Mouse (Mus musculus) frontal cortex, postnatal 14 days (tissue): ENCODE measurements at regions not wholly inside any gene's neighbourhood (a gene's known extent, or its start where the extent isn't known, plus 50 kb on each side); places are given as distances from the start of the nearest gene placed in this dataset.

Experiments
- DNase-seq, 2 experiments: peaks; one replicate each; pipeline ENCODE4 v3.0.0; 2022; ENCODE audit warnings: low spot score in 2 of 2

- no peak for DNase-seq
Measured at GRCm38 (mm10) chr6:143620583-143620982, 453.6 kb downstream of the Etnk1 start.

GRCm38 (mm10) chr6:143622161-143622560 lies 455.1 kb downstream of the Etnk1 start:
- DNase-seq: no peak

- no peak for DNase-seq
Measured at GRCm38 (mm10) chr6:143624901-143625300, 457.9 kb downstream of the Etnk1 start.

- no peak for DNase-seq
Measured at GRCm38 (mm10) chr6:143631581-143631980, 464.6 kb downstream of the Etnk1 start.

GRCm38 (mm10) chr6:143633710-143634109 lies 466.7 kb downstream of the Etnk1 start:
- no peak for DNase-seq

GRCm38 (mm10) chr6:143634334-143634733 lies 467.3 kb downstream of the Etnk1 start:
- DNase-seq: no peak

GRCm38 (mm10) chr6:143635043-143635442 lies 468.0 kb downstream of the Etnk1 start:
- DNase-seq: no peak

GRCm38 (mm10) chr6:143640652-143641051 lies 473.6 kb downstream of the Etnk1 start:
- no peak for DNase-seq

- no peak for DNase-seq
Measured at GRCm38 (mm10) chr6:143642052-143642451, 475.0 kb downstream of the Etnk1 start.

- no peak for DNase-seq
Measured at GRCm38 (mm10) chr6:143645989-143646388, 479.0 kb downstream of the Etnk1 start.

- no peak for DNase-seq
Measured at GRCm38 (mm10) chr6:143648501-143648900, 481.5 kb downstream of the Etnk1 start.

GRCm38 (mm10) chr6:143656576-143656975 lies 489.6 kb downstream of the Etnk1 start:
- DNase-seq: no peak

- no peak for DNase-seq
Measured at GRCm38 (mm10) chr6:143660837-143661236, 493.8 kb downstream of the Etnk1 start.

- no peak for DNase-seq
Measured at GRCm38 (mm10) chr6:143663306-143663705, 496.3 kb downstream of the Etnk1 start.

- DNase-seq: peak in 1 of 2 experiments; percentile 7
Measured at GRCm38 (mm10) chr6:143665374-143665773, 498.4 kb downstream of the Etnk1 start.

- DNase-seq: no peak
Measured at GRCm38 (mm10) chr6:143668551-143668950, 501.5 kb downstream of the Etnk1 start.

GRCm38 (mm10) chr6:143669446-143670130 lies 502.6 kb downstream of the Etnk1 start:
- DNase-seq: no peak

- no peak for DNase-seq
Measured at GRCm38 (mm10) chr6:143690131-143690530, 523.1 kb downstream of the Etnk1 start.

GRCm38 (mm10) chr6:143690866-143691265 lies 523.8 kb downstream of the Etnk1 start:
- DNase-seq: no peak

GRCm38 (mm10) chr6:143697997-143698396 lies 531.0 kb downstream of the Etnk1 start:
- no peak for DNase-seq

GRCm38 (mm10) chr6:143703984-143704383 lies 537.0 kb downstream of the Etnk1 start:
- DNase-seq: no peak

GRCm38 (mm10) chr6:143706451-143706850 lies 539.4 kb downstream of the Etnk1 start:
- DNase-seq: no peak

- DNase-seq: no peak
Measured at GRCm38 (mm10) chr6:143714461-143714860, 547.4 kb downstream of the Etnk1 start.

GRCm38 (mm10) chr6:143750074-143750473 lies 583.1 kb downstream of the Etnk1 start:
- DNase-seq: no peak
